Mouse (Mus musculus) hindbrain, embryonic 16.5 days (tissue): ENCODE measurements around the gene Rtbdn. TPM values are rescaled to one million over a fixed set of nuclear protein-coding genes. Genes with fewer than 3 reads are reported as not detected.

ENCODE experiments used
- ATAC-seq: fragments of 200-750 bp; cut with Nextera tagmentation; 2 replicates; pipeline ENCODE4 v1.8.0; 2017; ENCODE audit warnings: moderate TSS enrichment, moderate library complexity
- H3K27ac ChIP-seq: fragments of 300-500 bp; sonication (generic); 2 replicates; pipeline ENCODE4 v1.5.1; 2014; ENCODE audit warnings: low read depth, mild to moderate bottlenecking, control low read depth, low read length, moderate library complexity
- H3K27me3 ChIP-seq: fragments of 300-500 bp; sonication (generic); replicated peaks from 2 replicates; pipeline ENCODE4 v1.6.1; 2014; ENCODE audit warnings: low read length; ENCODE audit not compliant: control insufficient read depth, insufficient read depth
- H3K36me3 ChIP-seq: fragments of 300-500 bp; sonication (generic); 2 replicates; pipeline ENCODE4 v1.6.1; 2014; ENCODE audit warnings: mild to moderate bottlenecking, low read length, moderate library complexity, mixed read lengths; ENCODE audit not compliant: control insufficient read depth, insufficient read depth
- H3K4me1 ChIP-seq: fragments of 300-500 bp; sonication (generic); 2 replicates; pipeline ENCODE4 v1.6.1; 2014; ENCODE audit warnings: low read depth, low read length; ENCODE audit not compliant: control insufficient read depth, insufficient read depth
- H3K4me2 ChIP-seq: fragments of 300-500 bp; sonication (generic); 2 replicates; pipeline ENCODE4 v1.6.1; 2014; ENCODE audit warnings: mild to moderate bottlenecking, low read length, control low read depth, moderate library complexity
- H3K4me3 ChIP-seq: fragments of 300-500 bp; sonication (generic); 2 replicates; pipeline ENCODE4 v1.5.1; 2014; ENCODE audit warnings: mild to moderate bottlenecking, low read length, control low read depth, moderate library complexity
- H3K9ac ChIP-seq: fragments of 300-500 bp; sonication (generic); 2 replicates; pipeline ENCODE4 v1.6.1; 2014; ENCODE audit warnings: low read depth, mild to moderate bottlenecking, control low read depth, low read length, moderate library complexity
- H3K9me3 ChIP-seq: fragments of 300-500 bp; sonication (generic); 2 replicates; pipeline ENCODE4 v1.6.1; 2014; ENCODE audit warnings: mild to moderate bottlenecking, low read length, moderate library complexity; ENCODE audit not compliant: control insufficient read depth
- WGBS: fragments of 180-500 bp; shearing (Covaris S2); extraction: QIAGEN DNeasy Blood & Tissue Kit; methylation state at CpG from one replicate; pipeline ENCODE4 v1.1.7; 2014; 5-methylcytosine and 5-hydroxymethylcytosine counted together
- polyA plus RNA-seq: library from polyadenylated mRNA; unstranded; fragments of >200 nt; fragmentation: Nextera tagmentation; extraction: Ambion mirVana; gene quantifications from 2 replicates; pipeline ENCODE4 v1.2.1, GENCODE M21; 2015

Gene Rtbdn
- polyA plus RNA-seq, 1 experiment from 2014 or later = 3.0 TPM

DNA sequence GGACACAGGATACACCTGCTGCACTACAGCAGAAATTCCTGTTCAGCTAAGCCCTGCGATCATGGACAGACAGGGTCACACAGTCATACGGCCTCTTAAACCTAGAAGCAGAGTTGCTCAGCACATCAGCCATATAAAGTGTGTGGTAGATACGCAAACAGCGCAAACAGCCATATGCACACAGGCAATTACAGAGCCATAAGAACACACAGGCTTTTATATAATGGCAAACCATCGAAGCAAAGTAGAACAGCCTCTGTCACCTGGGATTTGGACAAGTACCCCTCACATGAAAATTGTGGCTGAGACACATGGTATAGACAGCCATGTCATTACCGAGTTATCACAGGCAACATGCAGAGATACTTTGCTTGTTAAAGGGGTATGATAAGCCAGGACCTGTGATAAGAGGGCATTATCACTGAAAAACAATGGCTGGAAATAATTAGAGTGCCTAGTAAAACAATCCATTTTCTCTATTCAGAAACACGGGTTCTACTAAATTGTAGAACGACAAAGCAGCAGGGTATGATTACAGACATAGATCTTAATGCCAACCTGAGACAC is 39.7 kb downstream of the Rtbdn start:
- H3K27ac ChIP-seq = peak overlapping the region; percentile 81
- 37% methylated on average over 8 of the region's 8 CpGs for WGBS
- H3K4me2 ChIP-seq = peak overlapping the region; percentile 99
- peaks cover 18% of the 10 kb centered on the region for H3K4me1 ChIP-seq
- no peaks in the 10 kb centered on the region for H3K36me3 ChIP-seq
- H3K9ac ChIP-seq = 0 out of 2 replicates have a peak overlapping the region, but pooled peaks have one; percentile 72
- no peaks in the 10 kb centered on the region for H3K9me3 ChIP-seq
- no peaks in the 10 kb centered on the region; the same call in 1 of the 2 replicates for H3K27me3 ChIP-seq
- ATAC-seq = no peak; the same call in 1 of the 2 replicates
- H3K4me3 ChIP-seq = peak overlapping the region; percentile 55

DNA sequence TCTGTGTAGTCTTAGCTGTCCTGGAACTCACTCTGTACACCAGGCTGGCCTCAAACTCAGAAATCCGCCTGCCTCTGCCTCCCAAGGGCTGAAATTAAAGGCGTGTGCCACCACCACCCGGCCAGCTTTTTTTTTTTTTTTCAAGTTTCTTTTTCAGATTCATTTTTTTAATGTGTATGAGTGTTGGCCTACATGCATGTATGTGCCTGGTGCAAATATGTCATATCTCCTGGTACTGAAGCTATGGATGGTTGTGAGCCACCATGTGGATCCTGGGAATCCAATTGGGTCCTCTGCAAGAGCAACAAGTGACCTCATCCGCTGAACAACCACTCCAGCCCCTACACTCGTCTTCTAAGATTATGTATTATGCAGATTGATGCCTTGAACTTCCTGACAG is 40.6 kb downstream of the Rtbdn start:
- Histone ChIP-seq H3K27ac (no peak overlapping the region), H3K4me2 (no peak overlapping the region), H3K27me3 (no peaks in the 10 kb centered on the region; the same call in 1 of the 2 replicates), H3K36me3 (no peaks in the 10 kb centered on the region), H3K4me3 (no peak overlapping the region), H3K9ac (no peak overlapping the region), H3K9me3 (no peaks in the 10 kb centered on the region), H3K4me1 (peaks cover 18% of the 10 kb centered on the region)
- no peak for ATAC-seq
- 87% methylated on average over 5 of the region's 5 CpGs for WGBS

DNA sequence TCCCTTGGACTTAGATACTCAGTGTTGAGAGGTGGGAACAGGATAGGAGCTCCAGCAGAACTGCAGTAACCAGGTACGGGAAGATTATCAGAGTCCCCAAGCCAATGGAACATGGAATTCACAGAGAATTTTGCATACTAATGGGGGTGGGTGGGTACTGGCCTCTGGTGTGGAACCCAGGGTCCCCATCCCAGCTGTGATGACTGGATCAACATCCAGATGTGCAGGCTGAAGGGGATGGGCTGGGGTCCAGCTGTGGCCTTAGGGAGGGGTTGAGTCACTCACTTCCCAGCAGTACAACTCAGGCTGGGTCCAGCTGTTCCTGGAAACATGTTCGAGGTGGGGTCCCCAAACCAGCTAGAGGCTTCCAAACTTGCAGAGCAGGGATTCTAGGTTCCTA is 41.1 kb downstream of the Rtbdn start:
- no peak for ATAC-seq
- Histone ChIP-seq H3K9me3 (no peaks in the 10 kb centered on the region), H3K36me3 (no peaks in the 10 kb centered on the region), H3K4me3 (no peak overlapping the region), H3K4me1 (peaks cover 18% of the 10 kb centered on the region), H3K27me3 (no peaks in the 10 kb centered on the region; the same call in 1 of the 2 replicates), H3K4me2 (no peak overlapping the region), H3K9ac (no peak overlapping the region), H3K27ac (no peak overlapping the region)
- 70% methylated on average over 2 of the region's 2 CpGs for WGBS

DNA sequence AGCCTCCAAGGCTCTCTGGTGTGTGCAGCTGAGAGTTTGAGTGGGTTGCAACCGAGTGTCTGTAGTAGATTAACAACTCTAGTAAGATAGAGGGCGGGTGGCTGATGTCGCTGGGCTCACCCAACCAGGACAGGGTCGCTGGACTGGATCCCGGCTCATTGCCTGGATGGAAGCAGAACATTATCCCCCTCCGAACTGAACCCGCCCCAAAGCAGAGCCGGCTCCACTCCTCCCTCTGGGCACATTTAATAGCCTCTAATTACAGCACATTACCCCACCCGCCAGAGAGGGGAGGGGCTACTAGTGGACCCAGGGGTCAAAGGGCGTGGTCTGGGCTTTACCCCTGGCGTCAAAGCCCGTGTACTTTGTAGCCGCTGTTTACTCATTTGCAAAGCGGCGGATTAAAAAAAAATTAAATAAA is 42.5 kb downstream of the Rtbdn start:
- Histone ChIP-seq H3K4me3 (peak overlapping the region; percentile 59), H3K27ac (no peak overlapping the region)

DNA sequence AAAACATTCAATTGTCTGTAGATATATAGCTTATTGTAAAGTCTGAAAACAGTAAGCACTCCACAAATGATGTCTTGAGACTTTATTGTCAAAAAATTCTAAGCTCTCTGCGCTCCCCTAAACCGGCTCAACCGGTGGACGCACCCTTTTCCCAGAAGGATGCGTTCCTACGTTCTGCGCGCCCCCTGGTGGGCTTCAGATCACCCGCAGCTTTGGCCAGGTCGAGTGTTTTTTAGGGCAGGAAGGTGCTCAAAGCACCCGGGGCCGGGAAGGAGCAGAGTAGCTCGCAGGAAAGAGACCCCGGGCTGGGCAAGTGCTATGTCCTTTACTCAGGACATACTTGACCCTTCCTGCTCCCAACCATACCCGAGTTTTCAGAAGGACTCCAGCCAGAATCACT is 43.0 kb downstream of the Rtbdn start:
- WGBS = under 1% methylated on average over 15 of the region's 15 CpGs
- peaks cover 3% of the 10 kb centered on the region for H3K27me3 ChIP-seq

More for the DNA sequence above, 42.5 kb downstream of the Rtbdn start:
- Histone ChIP-seq H3K9ac (peak overlapping the region; percentile 15), H3K9me3 (no peaks in the 10 kb centered on the region), H3K36me3 (no peaks in the 10 kb centered on the region), H3K4me1 (peaks cover 18% of the 10 kb centered on the region), H3K27me3 (no peaks in the 10 kb centered on the region), H3K4me2 (peak overlapping the region; percentile 93)
- no peak for ATAC-seq
- WGBS = 13% methylated on average over 15 of the region's 15 CpGs

DNA sequence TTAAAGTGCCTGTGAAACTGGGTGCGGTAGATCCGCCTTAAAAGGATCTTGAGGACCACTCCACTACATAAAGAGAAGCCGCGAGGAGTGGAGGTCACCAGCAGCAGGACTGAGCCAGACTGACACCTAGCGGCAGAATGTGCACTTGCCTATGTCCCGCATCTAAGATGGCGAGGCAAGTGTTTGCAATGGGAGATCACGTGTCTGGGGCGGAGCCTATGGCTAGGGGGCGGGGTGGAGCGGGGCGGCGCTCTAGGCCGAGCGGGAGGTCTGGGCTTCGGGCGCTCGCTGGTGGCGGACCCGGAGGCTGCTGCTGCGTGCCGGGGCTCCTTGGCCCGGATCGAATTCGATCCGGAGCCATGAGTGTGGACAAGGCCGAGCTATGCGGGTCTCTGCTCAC is 43.6 kb downstream of the Rtbdn start, which contains the start of gene Hook2:
Gene Hook2, plus strand, starts transcription at position 255 of the 400 bp plus-strand sequence.
- Histone ChIP-seq H3K4me3 (peak within 1 kb of the TSS; percentile 59), H3K27me3 (peaks cover 7% of the 10 kb centered on the region), H3K9ac (peak within 1 kb of the TSS; percentile 84), H3K9me3 (no peaks in the 10 kb centered on the region), H3K4me1 (peaks cover 10% of the 10 kb centered on the region), H3K4me2 (peak within 1 kb of the TSS; percentile 93), H3K27ac (peak within 1 kb of the TSS; percentile 82), H3K36me3 (no peaks in the 10 kb centered on the region)
- ATAC-seq = peak; percentile 89
- 0% methylated on average over 26 of the region's 28 CpGs for WGBS

More for the DNA sequence above, 43.0 kb downstream of the Rtbdn start:
- ATAC-seq = peak; percentile 17
- Histone ChIP-seq H3K4me3 (peak overlapping the region; percentile 59), H3K9me3 (no peaks in the 10 kb centered on the region), H3K27ac (peak overlapping the region; percentile 82), H3K4me1 (peaks cover 16% of the 10 kb centered on the region), H3K36me3 (no peaks in the 10 kb centered on the region), H3K4me2 (peak overlapping the region; percentile 93), H3K9ac (peak overlapping the region; percentile 74)

DNA sequence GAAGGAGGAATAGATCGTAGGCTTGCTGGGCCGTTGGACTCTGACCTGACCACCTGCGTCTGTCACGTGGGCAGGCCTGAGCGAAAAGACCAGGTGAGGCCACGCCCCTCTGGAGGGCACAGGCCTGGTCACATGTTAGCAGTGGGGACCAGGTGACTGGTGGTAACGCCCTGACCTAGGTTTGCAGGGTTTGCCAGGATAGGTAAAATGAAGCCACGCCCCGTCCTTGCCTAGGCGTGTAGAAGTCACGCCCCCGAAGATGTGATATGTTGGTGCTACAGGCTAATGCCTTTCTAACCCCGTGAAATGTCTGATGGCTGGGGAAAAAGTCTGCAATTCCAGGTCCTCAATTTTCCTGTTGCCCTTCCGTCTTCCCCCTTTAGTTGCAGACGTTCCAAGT is 44.0 kb downstream of the Rtbdn start:
- peak; percentile 43 for ATAC-seq
- 3% methylated on average over 15 of the region's 15 CpGs for WGBS
- Histone ChIP-seq H3K27me3 (peaks cover 7% of the 10 kb centered on the region), H3K4me1 (peaks cover 7% of the 10 kb centered on the region), H3K4me2 (peak overlapping the region; percentile 93), H3K9me3 (no peaks in the 10 kb centered on the region), H3K4me3 (peak overlapping the region; percentile 59), H3K27ac (peak overlapping the region; percentile 68), H3K36me3 (no peaks in the 10 kb centered on the region), H3K9ac (peak overlapping the region; percentile 84)

DNA sequence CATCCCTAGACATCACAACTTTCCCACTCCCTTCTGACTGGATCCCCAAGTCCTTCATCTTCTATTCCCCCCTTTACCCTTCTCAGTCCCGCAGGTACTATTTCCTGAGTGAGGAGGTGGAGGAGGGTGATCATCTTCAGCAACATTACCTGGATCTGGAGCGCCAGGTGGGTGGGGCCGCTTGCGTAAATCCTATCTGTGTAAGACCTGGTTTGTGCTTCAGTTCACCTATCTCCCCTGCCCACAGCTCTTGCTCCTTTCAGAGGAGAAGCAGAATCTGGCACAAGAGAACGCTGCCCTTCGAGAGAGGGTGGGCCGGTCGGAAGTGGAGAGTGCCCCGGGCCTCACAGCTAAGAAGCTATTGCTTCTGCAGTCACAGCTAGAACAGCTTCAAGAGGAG is 47.6 kb downstream of the Rtbdn start:
- Histone ChIP-seq H3K4me3 (no peak overlapping the region), H3K4me1 (peaks cover 9% of the 10 kb centered on the region), H3K9ac (no peak overlapping the region), H3K4me2 (no peak overlapping the region), H3K9me3 (no peaks in the 10 kb centered on the region), H3K36me3 (peaks cover 3% of the 10 kb centered on the region; the same call in 1 of the 2 replicates), H3K27ac (no peak overlapping the region), H3K27me3 (peaks cover 7% of the 10 kb centered on the region)
- no peak for ATAC-seq
- WGBS = 96% methylated on average over 9 of the region's 9 CpGs

DNA sequence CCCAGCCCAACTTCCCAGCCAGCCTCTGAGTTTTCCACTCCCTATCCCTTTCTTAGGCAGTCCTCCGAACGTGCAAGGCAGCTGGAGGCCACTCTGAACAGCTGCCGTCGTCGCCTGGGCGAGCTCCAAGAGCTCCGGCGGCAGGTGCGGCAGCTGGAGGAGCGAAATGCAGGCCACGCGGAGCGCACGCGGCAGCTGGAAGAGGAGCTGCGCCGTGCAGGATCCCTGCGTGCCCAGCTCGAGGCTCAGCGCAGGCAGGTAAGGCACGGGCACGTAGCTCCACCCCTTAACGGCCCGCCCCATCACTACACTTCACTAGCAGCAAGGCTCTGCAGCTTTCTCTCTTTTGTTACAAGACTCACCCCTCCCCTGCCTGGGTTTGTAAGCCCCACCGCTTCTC is 48.9 kb downstream of the Rtbdn start:
- Histone ChIP-seq H3K4me2 (0 out of 2 replicates have a peak overlapping the region, but pooled peaks have one; percentile 15), H3K4me3 (no peak overlapping the region), H3K9ac (no peak overlapping the region), H3K36me3 (peaks cover 3% of the 10 kb centered on the region; the same call in 1 of the 2 replicates), H3K4me1 (peaks cover 8% of the 10 kb centered on the region), H3K27me3 (peaks cover 7% of the 10 kb centered on the region), H3K9me3 (no peaks in the 10 kb centered on the region), H3K27ac (no peak overlapping the region)
- WGBS = 22% methylated on average over 22 of the region's 25 CpGs
- ATAC-seq = no peak
